Mouse (Mus musculus) hindbrain, embryonic 16.5 days (tissue): ENCODE data around the gene Ltc4s. TPM values are rescaled to one million over a fixed set of nuclear protein-coding genes. Genes with fewer than 3 reads are reported as not detected.

Experiments used
- ATAC-seq: fragments of 200-750 bp; cut with Nextera tagmentation; 2 replicates; pipeline ENCODE4 v1.8.0; 2017; ENCODE audit warnings: moderate TSS enrichment, moderate library complexity
- H3K27ac ChIP-seq: fragments of 300-500 bp; sonication (generic); 2 replicates; pipeline ENCODE4 v1.5.1; 2014; ENCODE audit warnings: low read depth, mild to moderate bottlenecking, control low read depth, low read length, moderate library complexity
- H3K27me3 ChIP-seq: fragments of 300-500 bp; sonication (generic); replicated peaks from 2 replicates; pipeline ENCODE4 v1.6.1; 2014; ENCODE audit warnings: low read length; ENCODE audit not compliant: control insufficient read depth, insufficient read depth
- H3K36me3 ChIP-seq: fragments of 300-500 bp; sonication (generic); 2 replicates; pipeline ENCODE4 v1.6.1; 2014; ENCODE audit warnings: mild to moderate bottlenecking, low read length, moderate library complexity, mixed read lengths; ENCODE audit not compliant: control insufficient read depth, insufficient read depth
- H3K4me1 ChIP-seq: fragments of 300-500 bp; sonication (generic); 2 replicates; pipeline ENCODE4 v1.6.1; 2014; ENCODE audit warnings: low read depth, low read length; ENCODE audit not compliant: control insufficient read depth, insufficient read depth
- H3K4me2 ChIP-seq: fragments of 300-500 bp; sonication (generic); 2 replicates; pipeline ENCODE4 v1.6.1; 2014; ENCODE audit warnings: mild to moderate bottlenecking, low read length, control low read depth, moderate library complexity
- H3K4me3 ChIP-seq: fragments of 300-500 bp; sonication (generic); 2 replicates; pipeline ENCODE4 v1.5.1; 2014; ENCODE audit warnings: mild to moderate bottlenecking, low read length, control low read depth, moderate library complexity
- H3K9ac ChIP-seq: fragments of 300-500 bp; sonication (generic); 2 replicates; pipeline ENCODE4 v1.6.1; 2014; ENCODE audit warnings: low read depth, mild to moderate bottlenecking, control low read depth, low read length, moderate library complexity
- H3K9me3 ChIP-seq: fragments of 300-500 bp; sonication (generic); 2 replicates; pipeline ENCODE4 v1.6.1; 2014; ENCODE audit warnings: mild to moderate bottlenecking, low read length, moderate library complexity; ENCODE audit not compliant: control insufficient read depth
- WGBS: fragments of 180-500 bp; shearing (Covaris S2); extraction: QIAGEN DNeasy Blood & Tissue Kit; methylation state at CpG from one replicate; pipeline ENCODE4 v1.1.7; 2014; 5-methylcytosine and 5-hydroxymethylcytosine counted together
- polyA plus RNA-seq: library from polyadenylated mRNA; unstranded; fragments of >200 nt; fragmentation: Nextera tagmentation; extraction: Ambion mirVana; gene quantifications from 2 replicates; pipeline ENCODE4 v1.2.1, GENCODE M21; 2015

Ltc4s gene
- polyA plus RNA-seq, 1 experiment from 2014 or later = 3.4 TPM

GRCm38 (mm10) chr11:50222559-50223276 lies 15.7 kb downstream of the Ltc4s start:
- ATAC-seq = no peak
- Histone ChIP-seq H3K27ac (no peak overlapping the region; the same call in 1 of the 2 replicates), H3K4me3 (no peak overlapping the region), H3K27me3 (no peaks in the 10 kb centered on the region), H3K4me2 (peak overlapping the region; percentile 93), H3K4me1 (peaks cover 30% of the 10 kb centered on the region), H3K9ac (peak overlapping the region; percentile 17; the same call in 1 of the 2 replicates), H3K9me3 (no peaks in the 10 kb centered on the region), H3K36me3 (no peaks in the 10 kb centered on the region)
- WGBS = 35% methylated on average over 7 of the region's 7 CpGs

DNA sequence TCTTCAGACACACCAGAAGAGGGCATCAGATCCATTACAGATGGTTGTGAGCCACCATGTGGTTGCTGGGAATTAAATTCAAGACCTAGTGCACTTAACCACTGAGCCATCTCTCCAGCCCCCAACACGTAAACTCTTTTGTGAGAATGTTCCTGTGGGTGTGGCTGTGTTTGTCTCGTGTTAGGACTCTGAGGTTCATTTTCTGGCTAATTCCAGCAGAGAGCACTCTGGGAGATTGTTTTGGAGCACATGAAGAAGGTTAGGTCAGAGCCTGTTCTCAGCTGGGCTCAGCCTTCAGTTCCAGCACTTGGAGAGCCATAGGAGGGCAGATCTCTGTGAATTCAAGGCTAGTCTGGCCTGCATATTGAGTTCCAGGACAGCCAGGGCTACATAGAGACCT lies 18.6 kb downstream of the Ltc4s start:
- H3K4me1 ChIP-seq = peaks cover 12% of the 10 kb centered on the region
- no peaks in the 10 kb centered on the region for H3K27me3 ChIP-seq
- 50% methylated on average over 2 of the region's 2 CpGs for WGBS
- no peaks in the 10 kb centered on the region for H3K36me3 ChIP-seq
- no peaks in the 10 kb centered on the region for H3K9me3 ChIP-seq
- H3K9ac ChIP-seq = no peak overlapping the region
- H3K4me3 ChIP-seq = no peak overlapping the region
- H3K27ac ChIP-seq = no peak overlapping the region
- no peak overlapping the region for H3K4me2 ChIP-seq
- no peak for ATAC-seq

DNA sequence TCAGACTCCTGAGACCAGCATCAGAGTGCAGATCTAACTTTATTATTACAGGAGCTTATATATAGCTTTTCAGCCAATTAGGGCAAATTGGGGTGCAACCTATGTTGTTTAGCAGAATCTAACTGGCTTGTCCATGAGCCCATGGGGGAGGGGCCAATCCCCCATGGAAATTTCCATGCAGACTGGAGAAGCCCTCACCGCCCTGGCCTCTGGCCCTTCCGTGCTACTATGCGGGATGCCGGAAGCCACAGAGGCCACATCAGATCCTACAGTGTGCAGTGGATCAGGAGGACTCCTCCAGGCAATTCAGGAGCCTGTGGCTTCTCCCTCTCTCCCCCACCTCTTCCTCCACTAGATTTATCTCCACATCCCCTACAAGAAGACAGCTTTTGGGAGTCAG lies 20.6 kb downstream of the Ltc4s start:
- ATAC-seq = peak; percentile 12; the same call in 1 of the 2 replicates

DNA sequence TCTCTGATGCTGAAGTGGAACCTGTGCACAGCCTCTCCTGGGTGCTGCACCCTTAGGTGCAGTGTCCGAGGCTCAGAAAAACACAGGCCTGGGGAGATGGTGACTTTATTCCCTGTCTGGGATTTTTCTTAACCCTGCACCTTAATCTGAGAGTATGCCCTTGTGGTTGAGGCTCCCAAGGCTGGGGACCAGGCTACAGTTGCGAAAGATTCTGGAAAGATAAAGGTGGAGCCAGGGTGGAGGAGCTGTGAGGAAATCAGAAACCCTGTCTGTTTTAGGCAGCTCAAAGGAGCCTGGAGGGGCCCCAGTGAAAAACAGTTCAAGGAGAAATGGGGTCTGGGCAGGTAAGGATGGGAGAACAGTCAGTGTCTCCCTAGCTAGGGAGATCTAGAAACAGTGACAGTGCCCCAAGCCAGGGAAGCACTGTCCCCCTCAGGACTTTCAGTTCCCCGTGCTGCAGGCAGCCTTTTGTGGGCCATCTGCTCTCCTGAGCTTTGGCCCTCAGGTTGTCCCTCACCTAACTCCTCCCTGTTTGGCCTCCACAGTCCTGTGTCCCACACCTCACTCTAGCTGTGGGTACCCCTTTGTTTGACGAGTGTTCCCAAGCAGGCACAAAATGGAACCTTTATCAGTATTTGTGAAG lies 21.6 kb downstream of the Ltc4s start:
- H3K4me2 ChIP-seq = no peak overlapping the region
- WGBS = 80% methylated on average over 4 of the region's 4 CpGs
- no peaks in the 10 kb centered on the region for H3K9me3 ChIP-seq

More for the DNA sequence above, 20.6 kb downstream of the Ltc4s start:
- Histone ChIP-seq H3K4me1 (peaks cover under 1% of the 10 kb centered on the region), H3K9ac (0 out of 2 replicates have a peak overlapping the region, but pooled peaks have one; percentile 2), H3K9me3 (no peaks in the 10 kb centered on the region), H3K4me2 (no peak overlapping the region), H3K4me3 (no peak overlapping the region), H3K27ac (no peak overlapping the region), H3K36me3 (no peaks in the 10 kb centered on the region), H3K27me3 (no peaks in the 10 kb centered on the region)
- WGBS = 53% methylated on average over 4 of the region's 4 CpGs

DNA sequence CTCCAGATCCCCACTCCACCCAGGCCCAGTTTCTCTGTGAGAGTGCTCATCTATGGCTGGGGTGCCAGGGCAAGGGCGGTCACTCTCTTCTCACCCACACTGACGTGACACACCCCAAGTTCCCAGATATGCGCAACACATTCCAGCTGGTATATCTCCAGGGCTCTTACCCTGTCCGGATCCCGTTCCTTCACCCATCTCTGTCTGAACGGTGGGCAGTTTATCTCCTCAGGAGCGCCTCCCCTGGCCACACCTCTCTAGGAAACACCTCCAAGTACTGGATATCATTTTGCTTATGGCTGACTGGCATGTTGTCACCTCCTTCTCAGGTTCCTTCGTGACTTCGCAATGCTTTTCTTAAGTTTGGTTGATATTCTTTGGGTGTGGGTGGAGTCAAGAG lies 22.8 kb downstream of the Ltc4s start:
- Histone ChIP-seq H3K27ac (no peak overlapping the region), H3K4me1 (peaks cover 4% of the 10 kb centered on the region; the same call in 1 of the 2 replicates), H3K4me2 (peak overlapping the region; percentile 3; the same call in 1 of the 2 replicates), H3K4me3 (no peak overlapping the region), H3K9ac (no peak overlapping the region), H3K36me3 (no peaks in the 10 kb centered on the region), H3K27me3 (no peaks in the 10 kb centered on the region), H3K9me3 (no peaks in the 10 kb centered on the region)
- no peak for ATAC-seq
- WGBS = 26% methylated on average over 9 of the region's 9 CpGs

More for the DNA sequence above, 21.6 kb downstream of the Ltc4s start:
- Histone ChIP-seq H3K27me3 (no peaks in the 10 kb centered on the region), H3K9ac (no peak overlapping the region), H3K4me3 (no peak overlapping the region), H3K36me3 (no peaks in the 10 kb centered on the region), H3K4me1 (no peaks in the 10 kb centered on the region), H3K27ac (peak overlapping the region; percentile 16; the same call in 1 of the 2 replicates)
- no peak for ATAC-seq

DNA sequence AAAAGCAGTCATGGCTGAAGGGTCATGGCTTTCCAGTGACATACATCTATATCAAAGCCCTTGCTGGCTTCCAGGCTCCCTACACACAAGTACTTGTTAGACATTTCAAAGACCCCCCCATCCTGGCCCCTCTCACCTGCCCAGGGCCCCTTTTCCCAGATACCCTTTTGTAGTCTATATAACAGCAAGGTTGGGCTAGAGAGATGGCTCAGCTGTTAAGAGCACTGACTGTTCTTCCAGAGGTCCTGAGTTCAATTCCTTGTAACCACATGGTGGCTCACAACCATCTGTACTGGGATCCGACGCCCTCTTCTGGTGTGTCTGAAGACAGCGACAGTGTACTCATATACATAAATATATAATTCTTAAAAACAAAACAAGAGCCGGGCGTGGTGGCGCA lies 23.8 kb downstream of the Ltc4s start:
- Histone ChIP-seq H3K27me3 (no peaks in the 10 kb centered on the region), H3K9me3 (no peaks in the 10 kb centered on the region), H3K27ac (no peak overlapping the region), H3K36me3 (no peaks in the 10 kb centered on the region), H3K4me2 (no peak overlapping the region), H3K9ac (no peak overlapping the region), H3K4me3 (no peak overlapping the region), H3K4me1 (peaks cover 4% of the 10 kb centered on the region; the same call in 1 of the 2 replicates)
- ATAC-seq = no peak
- 92% methylated on average over 6 of the region's 6 CpGs for WGBS

DNA sequence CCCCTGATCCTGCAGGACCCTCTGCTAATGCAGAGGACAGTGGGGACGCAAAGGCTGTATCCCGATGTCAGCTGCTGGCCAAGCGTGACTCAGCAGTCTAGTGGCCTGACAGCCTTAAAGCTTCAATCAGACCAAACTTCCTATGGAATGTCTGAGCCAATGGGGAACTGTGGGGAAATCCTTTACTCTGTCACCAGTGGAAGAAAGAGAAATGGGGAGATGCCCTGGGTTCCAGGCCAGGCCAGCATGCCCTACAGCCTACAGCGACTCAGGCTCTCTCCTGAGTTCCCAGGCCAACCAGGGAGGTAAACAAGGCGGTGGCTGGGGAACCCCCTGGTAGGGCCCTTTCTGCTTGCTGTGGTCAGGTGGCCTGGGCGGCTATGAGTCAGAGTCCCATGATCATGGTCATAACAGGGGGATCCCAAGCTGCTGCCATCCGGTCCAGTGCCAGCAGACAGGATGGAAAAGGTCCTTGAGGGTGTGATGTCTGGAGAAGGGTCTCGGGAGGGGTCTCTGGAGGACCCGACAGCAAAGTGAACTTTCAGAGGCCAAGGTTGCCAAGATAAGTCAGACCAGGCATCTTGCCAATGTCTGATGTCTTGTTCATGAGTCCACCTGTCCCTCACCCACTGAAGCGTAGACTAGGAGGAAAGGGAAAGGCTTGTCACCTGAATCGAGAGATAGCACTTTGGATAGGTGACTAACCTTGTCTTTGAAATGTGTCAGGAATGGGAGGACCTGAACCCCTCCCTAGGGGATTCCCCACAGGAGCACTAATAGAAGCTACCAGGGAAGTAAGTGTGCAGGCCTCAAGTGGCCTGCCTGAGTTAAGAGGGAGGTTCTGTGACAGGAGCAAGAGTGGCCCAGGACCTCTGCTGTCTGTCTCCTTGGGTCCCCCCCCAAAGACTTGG lies 25.3 kb downstream of the Ltc4s start:
- Histone ChIP-seq H3K4me2 (no peak overlapping the region), H3K27me3 (no peaks in the 10 kb centered on the region), H3K4me3 (no peak overlapping the region), H3K27ac (no peak overlapping the region), H3K9ac (no peak overlapping the region; the same call in 1 of the 2 replicates), H3K4me1 (peaks cover 13% of the 10 kb centered on the region), H3K36me3 (no peaks in the 10 kb centered on the region), H3K9me3 (no peaks in the 10 kb centered on the region)
- no peak for ATAC-seq
- 62% methylated on average over 11 of the region's 11 CpGs for WGBS

DNA sequence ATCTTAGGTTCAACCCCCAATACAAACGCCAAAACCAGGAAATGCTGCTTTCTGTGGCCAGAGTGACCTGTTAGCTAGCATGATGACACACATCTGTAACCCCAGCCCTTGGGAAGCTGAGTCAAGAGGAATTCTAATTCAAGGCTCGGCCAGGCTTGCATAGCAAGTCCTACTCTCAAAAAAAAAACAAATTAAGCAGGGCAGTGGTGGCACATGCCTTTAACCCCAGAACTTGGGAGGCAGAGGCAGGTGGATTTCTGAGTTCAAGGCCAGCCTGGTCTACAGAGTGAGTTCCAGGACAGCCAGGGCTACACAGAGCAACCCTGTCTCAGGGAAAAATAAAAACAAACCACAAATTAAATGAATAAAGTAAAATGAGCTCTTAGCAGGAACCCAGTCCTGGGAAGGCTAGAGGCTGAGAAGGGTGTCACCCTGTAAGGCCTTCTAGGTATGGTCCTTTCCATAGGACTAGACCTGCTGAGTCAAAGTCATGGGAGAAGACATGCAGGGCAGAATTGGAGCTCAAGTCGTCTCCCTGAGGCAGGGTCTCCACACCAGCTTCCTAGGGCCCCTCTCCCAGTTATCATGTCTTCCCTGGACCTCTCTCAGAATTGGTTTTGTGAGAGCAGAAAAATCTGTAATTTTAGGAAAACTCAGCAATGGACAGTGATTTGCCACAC lies 26.2 kb downstream of the Ltc4s start:
- Histone ChIP-seq H3K36me3 (peaks cover 4% of the 10 kb centered on the region), H3K4me1 (peaks cover 13% of the 10 kb centered on the region), H3K9me3 (no peaks in the 10 kb centered on the region), H3K4me3 (no peak overlapping the region), H3K4me2 (no peak overlapping the region), H3K9ac (no peak overlapping the region), H3K27me3 (no peaks in the 10 kb centered on the region), H3K27ac (no peak overlapping the region)
- ATAC-seq = no peak
- 78% methylated on average over 3 of the region's 3 CpGs for WGBS
